Mouse (Mus musculus) urinary bladder, postnatal 36 days (tissue): Measurements from ENCODE around the gene Rab5if.
A peak's percentile ranks its signal among the peaks of the same experiment; 100 is the strongest.
"Not testable (repeated sequence)": the region's sequence is repeated elsewhere in the genome, so short reads cannot be mapped to it uniquely, and the experiment has no call there.

ENCODE experiments used
- DNase-seq, 2 experiments: peaks; one replicate each; pipeline ENCODE4 v3.0.0; 2022; ENCODE audit warnings: low spot score in 2 of 2, mixed read lengths in 1 of 2

The Rab5if gene

DNA sequence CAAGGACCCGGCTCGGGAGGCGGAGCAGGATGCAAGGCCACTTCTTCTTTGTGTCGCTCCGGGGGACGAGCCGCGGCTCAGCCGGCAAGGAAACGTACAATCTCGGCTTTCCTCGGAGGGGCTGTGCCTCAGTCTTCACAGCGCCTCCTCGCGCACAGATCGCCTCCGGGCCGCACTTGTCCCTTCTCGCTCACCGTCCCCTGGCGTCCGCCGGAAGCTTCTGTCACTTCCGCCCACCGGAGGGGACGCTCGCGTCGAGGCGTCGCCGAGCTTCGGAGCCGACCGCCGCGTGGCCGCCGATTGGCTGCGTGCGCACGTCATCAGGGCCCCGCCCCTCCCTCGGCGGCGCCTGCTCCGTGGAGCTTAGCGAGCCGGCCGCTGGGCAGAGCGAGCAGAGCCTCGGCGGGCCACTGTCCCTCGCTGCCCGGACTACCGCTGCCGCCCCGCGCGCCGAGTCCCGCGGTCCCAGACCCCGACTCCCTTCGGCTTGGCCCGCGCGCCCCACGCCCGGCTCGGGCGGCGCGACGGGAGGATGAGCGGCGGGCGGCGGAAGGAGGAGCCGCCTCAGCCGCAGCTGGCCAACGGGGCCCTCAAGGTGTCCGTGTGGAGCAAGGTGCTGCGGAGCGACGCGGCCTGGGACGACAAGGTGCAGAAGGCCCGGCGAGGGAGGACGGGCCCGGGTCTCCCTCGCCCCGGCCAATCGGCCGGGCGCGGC lies at the start of gene Rab5if:
Gene Rab5if (plus strand): TSS at position 357 of the 715 bp plus-strand sequence.
- peak; percentile 95 to 97 for DNase-seq

DNA sequence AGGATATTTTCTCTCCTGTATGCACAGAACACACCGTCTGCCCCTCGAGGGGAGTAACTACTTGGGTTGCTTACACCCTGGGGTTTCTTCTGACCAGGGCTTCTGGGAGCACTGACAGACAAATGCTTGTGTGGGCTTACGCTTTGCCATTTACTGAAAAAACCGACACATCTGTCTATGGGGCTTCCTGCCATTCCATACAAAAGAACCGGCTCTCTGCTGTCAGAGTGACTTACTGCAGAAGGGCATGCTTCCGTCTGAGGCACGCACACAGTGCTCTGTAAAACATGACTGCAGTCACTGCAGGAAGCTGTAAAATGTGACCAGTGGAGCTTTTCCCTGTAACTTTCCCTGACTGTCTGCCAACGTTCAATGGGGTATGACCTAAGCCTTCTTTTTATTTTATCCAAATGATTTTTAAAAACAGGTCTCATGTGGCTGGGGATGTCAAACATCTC lies 48.6 kb upstream of the Rab5if start:
- no peak for DNase-seq

DNA sequence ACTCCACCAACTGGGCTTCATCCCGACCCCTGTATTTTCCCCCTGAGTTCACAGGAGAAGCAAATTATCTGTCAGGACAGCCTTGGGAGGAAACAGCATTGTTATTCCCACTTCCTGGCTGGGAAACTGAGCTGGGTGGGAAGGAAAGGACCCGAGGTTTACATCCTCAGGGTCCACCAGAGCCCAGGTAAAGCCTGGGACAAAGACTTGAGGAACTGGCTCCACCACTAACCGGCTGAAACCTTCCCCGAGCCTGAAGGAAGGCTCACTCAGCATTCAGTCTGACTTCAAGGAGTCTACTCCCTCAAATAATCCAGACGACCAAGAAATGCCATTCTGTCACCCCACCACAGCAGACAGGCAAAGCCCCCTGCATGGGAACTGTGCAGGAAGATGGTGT lies 48.0 kb upstream of the Rab5if start:
- no peak for DNase-seq

DNA sequence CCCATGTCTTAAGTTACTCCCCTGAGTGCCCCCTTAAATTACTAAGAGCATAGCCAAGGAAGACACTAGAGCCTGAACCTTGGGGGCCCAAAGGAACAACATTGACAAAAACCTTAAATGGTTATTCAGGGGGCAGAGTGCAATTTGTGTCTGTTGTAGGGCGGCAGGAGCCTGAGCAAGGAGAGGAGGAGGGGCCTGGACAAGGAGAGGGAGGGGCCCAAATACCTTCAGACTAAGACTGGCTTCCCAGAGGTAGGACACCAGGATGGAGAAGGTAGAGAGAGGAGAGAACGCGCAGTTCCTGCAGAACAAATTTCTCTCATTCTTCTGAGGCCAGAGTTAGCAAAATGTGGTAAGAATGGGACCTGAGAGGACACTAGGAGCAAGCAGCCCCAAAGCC lies 47.5 kb upstream of the Rab5if start:
- no peak for DNase-seq

DNA sequence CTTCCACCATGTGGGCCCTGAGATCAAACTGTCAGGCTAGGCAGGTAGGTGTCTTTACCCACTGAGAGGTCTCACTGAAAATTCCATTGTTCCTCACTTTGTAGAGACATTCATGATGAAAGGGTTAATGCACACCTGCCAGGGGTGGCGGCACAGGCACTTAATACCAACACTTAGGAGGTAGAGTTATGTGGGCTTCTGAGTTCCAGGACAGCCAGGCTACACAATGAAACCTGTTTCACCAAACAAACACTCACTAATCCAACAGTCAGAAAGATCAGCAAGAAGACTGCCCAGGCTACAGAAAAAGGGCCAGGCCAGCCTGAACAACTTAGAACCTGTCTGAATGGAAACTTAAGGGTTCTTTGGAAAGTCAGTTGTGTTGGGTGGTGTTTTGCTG lies 46.8 kb upstream of the Rab5if start:
- DNase-seq, result no peak

DNA sequence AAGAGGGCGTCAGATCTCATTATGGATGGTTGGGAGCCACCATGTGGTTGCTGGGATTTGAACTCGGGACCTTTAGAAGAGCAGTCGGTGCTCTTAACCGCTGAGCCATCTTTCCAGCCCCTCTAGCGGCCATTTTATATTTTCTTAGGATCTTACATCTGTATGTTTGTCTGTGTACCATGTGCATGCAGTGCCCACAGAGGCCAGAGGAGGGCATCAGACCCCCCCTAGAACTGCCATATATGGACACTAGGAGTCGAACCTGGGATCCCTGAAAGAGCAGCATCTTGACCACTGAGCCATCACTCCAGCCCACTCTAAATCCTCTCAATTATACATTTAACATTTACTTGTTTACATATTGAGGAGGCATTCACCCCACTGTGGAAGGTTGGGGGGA lies 37.8 kb upstream of the Rab5if start:
- DNase-seq, result not testable (repeated sequence)

DNA sequence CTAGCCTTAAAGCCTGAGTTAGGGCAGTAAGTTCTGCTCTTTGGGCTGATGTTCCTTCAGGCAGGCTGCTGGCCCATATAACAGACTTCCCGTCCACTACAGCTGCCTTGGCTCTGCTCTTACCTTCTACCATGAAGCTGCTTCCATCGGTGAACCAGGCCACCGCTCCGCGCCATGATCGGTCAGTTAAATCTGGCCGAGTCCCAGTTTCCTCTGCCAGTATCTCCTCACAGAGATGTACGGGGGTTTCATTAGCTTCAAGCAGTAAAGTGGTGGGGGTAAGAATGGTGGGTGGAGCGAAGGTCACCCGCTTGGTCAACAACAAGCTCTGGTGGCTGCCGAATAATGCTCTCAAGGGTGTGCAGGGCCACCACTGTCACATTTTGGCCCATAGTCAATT lies 28.6 kb upstream of the Rab5if start:
- DNase-seq, result no peak

DNA sequence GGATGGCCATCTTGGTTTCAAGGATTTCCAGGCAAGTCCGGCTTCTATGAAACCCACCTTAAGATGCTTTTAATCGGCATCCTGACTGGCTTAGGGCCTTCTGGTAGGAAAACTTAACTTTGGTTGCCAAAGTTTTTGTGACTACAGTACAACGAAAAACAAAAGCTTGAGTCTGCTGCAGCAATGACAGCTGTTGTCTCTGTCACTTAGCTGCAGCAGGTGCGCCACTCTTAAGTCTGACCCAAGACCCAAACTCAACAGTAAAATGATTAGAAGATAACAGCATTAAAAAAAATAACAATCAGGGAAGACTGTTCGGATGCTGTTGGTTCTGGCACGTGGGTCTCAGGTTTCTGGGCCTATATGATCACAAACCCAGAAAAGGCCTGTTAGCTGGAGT lies 24.1 kb upstream of the Rab5if start:
- DNase-seq, result no peak

DNA sequence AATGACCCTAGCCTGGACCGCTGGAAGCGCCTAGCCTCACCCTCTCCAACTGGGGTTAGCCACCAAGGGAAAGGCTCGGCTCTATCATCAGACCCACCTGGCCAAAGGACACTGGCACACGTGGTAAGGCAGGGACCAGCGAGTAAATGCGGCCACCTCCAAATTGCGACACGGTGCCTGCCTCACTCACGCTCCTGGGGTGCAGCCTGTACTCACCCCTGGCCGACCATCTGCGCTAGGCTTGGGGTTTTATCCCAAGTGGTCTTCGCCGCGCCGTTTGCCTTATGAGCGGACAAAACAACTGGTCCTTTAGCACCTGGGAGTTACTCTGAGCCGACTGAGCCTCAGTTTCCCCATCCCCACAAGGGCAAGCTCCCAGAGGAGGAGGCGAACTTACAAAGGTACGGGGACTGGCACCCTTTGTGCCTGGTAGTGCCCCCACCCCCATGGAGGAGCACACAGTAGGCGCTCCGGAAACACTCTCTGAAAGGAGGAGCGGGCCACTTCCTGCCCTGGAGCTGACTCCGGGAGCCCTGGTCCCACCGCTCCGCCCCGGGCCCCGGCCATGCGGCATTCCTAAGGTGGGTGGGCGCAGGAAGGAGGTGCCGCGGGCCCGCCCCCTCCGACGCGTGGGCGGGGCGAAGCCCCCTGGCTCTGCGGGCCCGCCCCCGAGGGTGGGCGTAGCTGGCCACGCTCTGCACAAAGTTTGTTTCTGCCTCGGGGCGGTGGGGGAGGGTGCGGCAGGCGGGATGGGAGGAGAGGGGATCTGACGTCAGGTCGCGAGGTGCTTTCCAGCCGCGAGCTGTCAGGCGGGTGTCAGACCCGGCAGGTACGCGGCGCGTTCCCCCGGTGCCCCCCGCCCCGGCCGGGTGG lies 23.4 kb upstream of the Rab5if start, which contains the start of gene Tgif2:
Gene Tgif2 (plus strand): TSS at position 689 of the 873 bp plus-strand sequence.
- DNase-seq, result peak; percentile 35

DNA sequence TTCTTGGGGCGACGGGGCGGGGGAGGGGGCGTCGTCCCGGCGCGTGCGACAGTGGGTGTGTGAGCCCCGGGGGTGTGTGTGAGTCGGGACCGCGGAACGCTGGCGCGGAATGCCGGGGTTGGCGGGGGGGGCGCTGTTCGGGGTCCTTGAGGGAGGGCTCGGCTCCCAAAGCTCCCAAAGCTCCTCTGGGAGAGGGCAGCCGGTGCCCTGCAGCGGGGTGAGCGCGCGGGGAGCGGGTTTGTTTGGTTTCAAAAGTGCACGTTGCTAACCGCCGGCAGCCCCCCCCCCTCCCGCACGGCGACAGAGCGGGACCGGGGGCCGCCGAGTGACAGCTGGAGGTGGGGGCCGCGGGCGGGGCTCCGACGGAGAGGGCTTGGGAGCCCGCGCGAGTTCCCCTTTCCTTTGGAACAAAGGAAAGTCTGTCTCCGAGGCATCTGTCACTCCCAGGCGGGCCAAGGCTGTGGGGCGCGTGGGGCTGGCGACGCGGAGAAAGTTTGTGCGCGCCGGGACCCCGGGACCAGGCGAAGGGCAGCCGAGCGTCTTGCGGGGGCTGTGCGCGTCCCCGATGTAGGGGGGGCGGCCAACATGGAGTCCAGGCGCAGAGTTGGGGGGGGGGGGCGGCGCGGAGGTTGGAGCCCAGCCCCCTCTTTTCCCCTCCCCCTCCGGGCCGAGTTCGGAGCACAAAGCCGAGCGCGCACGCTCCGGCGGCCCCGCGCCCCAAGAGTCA lies 22.5 kb upstream of the Rab5if start:
- no peak for DNase-seq

DNA sequence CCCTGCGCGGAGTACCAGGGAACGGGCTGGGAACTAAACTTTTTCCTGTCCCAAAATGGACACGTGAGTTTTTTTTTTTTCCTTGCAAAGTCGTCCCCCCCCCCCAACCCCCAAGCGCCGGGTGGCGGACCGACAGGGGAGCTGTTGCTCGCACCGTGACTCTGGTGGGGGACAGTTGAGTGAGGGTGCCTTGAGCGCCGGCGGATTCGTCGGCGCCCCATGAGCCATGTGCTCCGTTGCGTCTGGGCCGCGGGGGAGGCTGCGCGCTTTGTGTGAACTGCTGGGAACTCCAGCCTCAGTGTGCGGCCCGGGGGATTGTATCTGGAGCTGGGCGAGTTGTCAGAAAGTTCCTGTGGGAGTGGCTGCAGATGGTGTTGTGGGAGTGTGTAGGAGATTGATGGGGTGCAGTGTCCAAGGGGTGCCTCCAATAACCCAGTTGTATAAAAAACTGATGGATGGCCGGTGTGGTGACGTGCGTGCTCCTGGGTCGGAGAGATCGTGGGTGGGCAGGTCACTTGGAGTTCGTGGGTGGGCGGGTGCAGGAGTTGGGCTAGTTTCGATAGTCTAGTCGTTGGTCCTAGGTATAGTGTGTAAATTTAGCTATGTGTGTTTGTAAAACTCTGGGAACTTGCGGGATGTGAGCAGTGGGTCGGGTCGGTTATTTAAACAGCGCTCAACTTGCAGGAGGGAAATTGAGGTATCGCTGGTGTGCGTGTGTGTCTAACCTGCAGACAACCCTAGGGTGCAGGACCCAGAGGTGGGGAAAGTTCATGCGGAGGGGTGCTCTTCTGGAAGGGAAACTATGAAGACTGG lies 21.7 kb upstream of the Rab5if start:
- DNase-seq, result peak; percentile 12 to 49

DNA sequence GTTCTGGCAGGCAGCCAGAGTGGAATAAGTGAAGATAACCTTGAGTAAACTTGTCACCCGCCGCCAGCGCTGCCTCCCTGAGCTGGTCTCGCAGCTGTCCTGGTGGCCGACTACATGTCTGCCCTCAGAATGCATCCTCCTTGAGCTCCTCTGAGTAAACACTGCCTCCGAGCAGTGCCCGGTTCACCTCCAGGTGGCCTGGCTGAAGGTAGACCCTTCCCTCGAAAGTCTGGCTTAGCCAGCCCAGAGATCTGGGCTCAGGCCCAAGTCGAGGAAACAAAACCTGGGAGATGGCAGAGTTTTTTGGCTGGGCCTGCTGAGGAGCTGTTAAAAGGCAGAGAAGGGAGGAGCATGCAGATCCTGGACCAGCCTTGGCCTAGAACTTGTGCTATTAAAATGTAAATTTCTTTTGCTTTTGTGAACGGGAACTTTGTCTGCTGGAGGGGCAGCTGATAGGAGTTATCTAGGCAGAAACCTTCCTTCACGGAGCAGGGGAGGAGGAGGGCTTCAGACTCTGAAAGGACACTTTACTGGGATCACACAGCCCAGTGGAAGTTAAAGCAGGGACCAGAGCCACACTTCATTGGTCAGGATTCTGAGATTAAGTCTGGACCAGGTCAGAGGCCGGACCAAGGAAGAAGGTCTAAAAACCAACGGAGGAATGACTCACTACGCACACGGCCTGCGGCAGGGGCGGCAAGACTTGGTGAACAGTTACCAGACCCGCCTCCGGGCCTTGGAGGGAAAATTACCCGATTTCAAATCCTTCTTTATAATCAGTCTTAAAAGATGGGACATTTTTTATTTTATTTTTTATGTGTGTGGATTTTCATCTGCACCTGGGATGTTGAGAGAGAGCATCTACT lies 20.9 kb upstream of the Rab5if start:
- peak; percentile 31 to 42 for DNase-seq

DNA sequence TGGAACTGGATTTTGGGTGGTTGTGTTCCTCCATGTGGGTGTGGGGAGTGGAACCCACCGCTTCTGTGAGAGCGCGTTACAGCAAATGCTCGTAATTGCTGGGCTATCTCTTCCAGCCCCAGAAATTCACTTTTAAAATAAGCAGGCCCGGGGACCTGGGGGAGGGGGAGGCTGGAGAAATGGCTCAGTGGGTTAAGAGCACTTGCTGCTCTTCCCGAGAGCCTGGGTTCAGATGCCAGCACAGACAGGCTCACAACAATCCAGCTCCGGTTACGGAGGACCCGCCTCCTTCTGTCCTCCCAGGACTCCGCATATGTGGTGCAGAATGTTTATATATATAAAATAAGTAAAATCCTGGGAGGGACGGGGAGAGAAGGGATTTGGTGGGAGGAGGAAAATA lies 20.2 kb upstream of the Rab5if start:
- no peak for DNase-seq

DNA sequence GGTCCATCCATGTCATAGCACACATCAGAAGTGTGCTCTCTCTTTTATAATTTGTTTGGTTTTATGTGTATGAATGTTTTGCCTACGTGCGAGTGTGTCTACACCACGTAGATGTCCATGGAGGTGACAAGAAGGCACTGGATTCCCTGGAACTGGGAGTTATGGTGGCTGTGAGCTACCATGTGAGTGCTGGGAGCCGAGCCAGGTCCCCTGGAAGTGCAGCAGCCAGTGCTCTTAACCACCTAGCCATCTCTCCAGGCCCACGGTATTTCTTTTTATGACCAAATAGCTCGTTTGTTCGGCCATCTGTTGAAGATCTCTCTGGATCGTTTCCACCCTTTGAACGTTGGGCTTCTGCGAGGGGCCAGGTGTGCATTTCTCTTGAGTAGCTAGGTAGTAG lies 19.6 kb upstream of the Rab5if start:
- no peak for DNase-seq

DNA sequence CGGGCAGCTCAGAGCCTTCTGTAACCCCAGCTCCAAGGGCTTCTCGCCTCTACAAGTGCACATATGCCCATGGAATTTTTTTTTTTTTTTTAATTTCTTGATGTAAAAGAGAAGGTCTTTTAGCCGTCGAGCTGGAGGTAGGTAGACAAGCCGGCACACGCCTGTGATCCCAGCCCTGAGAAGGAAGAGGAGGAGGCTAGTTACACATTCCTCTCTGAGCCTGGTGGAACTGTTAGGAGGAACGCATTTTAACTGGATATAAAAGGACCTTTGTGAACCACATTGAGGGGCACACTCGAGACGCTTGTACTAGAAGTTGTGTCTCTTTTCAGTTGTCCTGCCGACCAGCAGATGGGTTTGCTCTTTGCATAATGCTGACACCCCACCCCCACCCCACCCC lies 18.2 kb upstream of the Rab5if start:
- DNase-seq, result no peak

DNA sequence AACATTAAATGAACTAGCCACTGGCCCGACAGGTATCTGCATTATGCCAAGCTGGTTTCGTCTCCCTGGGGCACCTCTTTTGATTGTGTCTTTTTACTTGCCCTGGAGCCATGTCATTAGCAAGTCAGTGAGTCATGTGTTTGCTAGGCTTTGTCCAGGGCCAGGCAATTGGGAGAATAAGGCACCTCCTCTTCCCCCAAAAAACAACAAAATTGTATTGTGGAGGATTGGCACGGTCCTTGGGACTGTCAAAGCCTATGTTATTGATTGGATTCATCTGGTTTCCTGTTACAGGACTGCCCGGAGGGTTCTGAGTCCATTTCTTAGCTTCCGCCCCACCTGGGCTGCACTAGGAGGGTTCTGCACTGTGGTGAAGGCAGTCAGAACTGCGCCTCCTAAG lies 15.3 kb upstream of the Rab5if start:
- DNase-seq, result no peak

DNA sequence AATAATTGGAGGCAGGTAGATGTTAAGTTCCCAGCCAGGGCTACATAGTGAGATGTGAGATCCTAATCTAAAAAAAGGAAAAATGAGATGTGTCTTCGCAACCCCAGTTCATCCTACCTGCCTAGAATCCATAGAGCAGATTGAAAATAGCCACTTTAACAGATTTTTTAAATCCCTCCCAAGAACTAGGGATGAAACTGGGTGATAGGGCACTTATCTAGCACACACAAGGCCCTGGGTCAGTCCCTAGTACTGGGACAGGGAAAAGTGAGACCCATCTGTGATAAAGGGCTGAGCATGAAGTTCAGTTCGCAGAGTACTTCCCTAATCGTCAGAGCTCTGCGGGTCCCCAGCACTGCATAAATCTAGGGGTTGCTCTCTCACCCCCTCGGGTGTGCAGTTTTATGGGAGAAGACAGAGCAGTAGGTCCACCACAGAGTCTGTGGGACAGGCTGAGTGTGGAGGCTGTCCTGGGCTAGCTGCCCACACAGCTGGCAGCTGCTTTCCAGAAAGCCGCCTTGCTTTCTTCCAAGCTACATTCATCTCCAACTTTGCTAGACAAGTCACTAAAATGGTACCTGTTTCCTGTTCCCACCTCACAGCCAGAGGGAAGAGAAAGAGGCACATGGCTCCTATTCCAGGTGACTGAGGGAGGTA lies 14.3 kb upstream of the Rab5if start:
- DNase-seq, result no peak

DNA sequence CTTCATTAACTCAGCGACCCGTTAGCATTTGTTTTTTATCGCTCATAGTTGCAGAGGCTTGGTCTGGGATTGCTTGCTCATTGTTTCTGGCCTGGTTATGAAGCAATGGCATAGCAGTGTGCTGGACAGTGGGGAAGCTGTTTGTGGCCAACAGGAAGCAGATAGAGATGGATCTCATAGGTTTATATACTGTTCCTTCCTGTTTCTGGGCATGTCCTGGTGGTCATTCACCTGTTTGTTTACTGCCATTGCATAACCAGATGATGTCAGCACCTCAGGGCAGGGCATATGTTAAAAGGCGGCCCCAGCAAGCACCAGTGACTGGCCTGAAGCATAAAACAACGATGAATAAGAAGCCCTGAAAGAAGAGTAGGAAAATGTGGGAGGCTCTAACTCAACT lies 12.4 kb upstream of the Rab5if start:
- no peak for DNase-seq

DNA sequence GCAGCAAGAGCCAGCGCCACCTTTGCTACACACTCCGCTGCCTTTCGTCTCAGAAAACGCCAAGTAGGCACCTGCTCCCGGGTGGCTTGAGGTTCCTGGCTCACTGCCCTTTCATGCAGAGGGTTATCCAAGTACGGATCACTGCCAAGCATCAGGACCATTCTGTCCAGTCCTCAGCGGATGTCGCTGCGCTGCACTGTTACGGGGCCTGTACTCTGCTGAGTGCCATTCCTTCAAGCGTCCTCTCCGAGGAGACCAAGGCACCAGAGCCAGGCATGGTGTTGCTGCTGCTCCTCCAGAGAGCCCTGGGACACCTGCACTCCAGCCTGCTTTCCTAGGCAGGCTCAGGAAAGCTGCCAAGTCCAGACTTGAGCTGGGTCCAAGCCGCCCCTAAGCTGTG lies 9.3 kb upstream of the Rab5if start:
- not testable (repeated sequence) for DNase-seq
